Mouse (Mus musculus) spleen, postnatal 4 days (tissue): ENCODE results near the gene Mrpl49.

Experiments
- DNase-seq, 2 experiments: peaks; one replicate each; pipeline ENCODE4 v3.0.0; 2022; ENCODE audit warnings: low spot score in 2 of 2

The Mrpl49 gene

DNA sequence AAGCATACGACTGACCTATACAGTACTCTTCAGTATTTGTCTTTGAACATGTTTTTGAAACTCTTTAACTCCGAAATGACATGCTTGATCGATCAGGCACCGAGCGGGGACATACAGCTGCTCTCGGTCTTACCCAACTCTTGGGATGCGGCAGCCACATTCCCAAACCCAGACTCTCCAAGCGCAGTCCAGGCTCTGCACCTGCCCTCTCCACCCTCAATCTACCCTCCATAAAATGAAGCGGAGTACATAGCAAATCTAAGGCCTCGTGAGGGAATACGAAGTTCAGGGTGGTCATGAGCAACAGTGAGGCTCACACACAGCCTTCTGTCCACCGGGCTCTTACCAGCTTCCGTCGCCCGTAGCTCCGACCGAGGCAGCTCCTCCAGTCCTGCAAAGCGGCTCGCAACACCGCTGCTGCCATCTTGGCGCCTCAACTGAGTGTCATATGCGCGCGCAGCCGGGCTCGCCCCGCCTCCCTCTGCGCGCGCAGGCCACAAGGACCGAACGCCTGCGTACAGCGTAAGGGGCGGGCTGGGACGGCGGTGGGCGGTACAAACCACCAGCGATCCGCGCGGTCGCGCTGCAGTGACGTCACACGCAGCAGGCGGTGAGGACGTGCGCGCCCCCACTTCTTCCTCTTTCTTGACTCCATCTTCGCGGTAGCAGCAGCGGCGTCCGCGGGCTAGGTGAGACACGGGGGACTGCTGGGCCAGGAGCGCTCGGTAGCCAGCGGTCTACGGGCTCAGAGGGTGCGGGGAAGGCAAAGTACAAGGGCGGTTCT is at the start of gene Mrpl49, which contains the start of gene Fau:
Mrpl49 (minus strand) TSS at position 473 of the 784 bp plus-strand sequence.
Fau (plus strand) TSS at position 532 of the 784 bp plus-strand sequence.
- peak; percentile 99 to 100 for DNase-seq

DNA sequence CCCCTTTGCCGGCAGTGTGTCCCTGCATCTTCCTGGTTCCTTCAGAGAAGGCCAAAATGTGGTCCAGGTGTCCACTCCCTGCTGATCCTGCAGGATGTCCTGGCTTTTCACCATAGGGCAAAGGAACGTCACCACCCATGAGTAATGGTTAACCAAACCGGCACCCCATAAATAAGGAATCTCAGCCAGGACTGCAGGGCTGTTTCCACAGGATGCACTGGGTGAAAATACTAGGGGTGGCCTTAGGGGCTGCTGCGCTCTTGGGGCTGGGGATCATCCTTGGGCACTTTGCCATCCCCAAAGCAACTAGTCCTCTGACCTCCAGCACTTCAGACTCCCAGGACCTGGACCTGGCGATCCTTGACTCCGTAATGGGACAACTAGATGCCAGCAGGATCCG is 48.0 kb upstream of the Mrpl49 start, which contains the start of gene Naaladl1:
Naaladl1 (plus strand) TSS at position 197 of the 400 bp plus-strand sequence.
- DNase-seq, result peak in 1 of 2 experiments; percentile 57

DNA sequence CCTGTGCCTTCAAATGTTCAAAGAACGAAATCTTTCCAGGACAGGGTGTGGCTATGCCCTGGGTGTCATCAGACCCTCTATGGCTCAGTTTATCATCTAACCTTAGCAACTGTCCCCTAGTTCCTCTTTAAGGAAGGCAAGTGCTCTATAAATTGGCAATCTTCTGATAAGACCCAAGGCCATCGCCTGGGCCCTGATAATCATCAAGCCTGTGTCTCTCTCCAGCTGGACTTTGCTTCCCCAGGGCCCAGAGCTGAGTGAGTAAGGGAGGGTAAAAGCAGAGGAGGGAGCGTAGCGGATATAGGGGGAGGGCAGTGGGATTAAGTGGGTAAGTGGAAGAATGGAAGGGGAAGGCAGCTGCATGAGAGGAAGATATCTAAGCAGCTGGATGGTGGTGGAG is 46.9 kb upstream of the Mrpl49 start:
- DNase-seq, result no peak

GRCm38 (mm10) chr19:6102169-6102853 is 44.7 kb upstream of the Mrpl49 start:
- DNase-seq, result peak; percentile 82 to 86

DNA sequence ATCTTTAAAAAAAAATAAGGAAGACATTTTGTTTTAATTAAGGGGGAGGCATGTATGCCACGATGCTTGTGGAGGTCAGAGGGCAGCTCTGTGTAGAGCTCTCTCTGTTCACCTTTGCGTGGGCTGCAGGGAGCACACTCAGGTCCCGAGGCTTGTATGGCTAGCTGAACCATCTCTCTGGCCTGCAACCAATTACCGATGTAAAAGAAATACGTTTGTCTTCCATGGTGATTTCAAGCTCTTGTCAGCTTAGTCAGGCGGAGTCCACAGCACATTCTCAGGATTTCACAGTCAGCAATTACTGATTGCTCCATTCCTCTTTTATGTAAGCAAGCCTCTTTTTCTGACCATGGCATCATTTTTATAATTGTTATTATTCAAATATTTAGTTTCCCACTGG is 43.6 kb upstream of the Mrpl49 start:
- no peak for DNase-seq

GRCm38 (mm10) chr19:6097847-6098246 is 40.3 kb upstream of the Mrpl49 start:
- no peak for DNase-seq

DNA sequence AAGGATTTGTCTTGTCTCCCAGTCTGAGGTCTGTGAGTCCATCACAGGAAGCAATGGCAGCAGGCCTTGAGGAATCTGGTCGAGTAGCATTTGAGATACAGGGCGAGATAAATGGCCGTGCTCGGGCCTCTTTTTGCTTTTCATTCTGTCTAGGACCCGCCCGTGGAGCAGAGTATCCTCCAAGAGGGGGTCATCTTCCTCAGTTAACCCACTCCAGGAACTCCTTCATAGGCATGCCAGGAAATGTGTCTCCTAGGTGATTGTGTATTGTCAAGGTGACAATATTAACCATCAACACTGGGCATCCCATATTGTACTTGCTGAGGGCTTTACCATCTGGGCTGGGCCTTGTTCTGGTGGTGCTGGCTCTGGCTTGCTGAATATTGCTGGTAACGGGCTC is 36.5 kb upstream of the Mrpl49 start, which contains the start of gene AC131692.1:
AC131692.1 (plus strand) TSS at position 301 of the 400 bp plus-strand sequence.
- DNase-seq, result no peak

GRCm38 (mm10) chr19:6088841-6089240 is 31.3 kb upstream of the Mrpl49 start:
- no peak for DNase-seq

GRCm38 (mm10) chr19:6085417-6085879 is 27.9 kb upstream of the Mrpl49 start:
- DNase-seq, result peak; percentile 75 to 83

DNA sequence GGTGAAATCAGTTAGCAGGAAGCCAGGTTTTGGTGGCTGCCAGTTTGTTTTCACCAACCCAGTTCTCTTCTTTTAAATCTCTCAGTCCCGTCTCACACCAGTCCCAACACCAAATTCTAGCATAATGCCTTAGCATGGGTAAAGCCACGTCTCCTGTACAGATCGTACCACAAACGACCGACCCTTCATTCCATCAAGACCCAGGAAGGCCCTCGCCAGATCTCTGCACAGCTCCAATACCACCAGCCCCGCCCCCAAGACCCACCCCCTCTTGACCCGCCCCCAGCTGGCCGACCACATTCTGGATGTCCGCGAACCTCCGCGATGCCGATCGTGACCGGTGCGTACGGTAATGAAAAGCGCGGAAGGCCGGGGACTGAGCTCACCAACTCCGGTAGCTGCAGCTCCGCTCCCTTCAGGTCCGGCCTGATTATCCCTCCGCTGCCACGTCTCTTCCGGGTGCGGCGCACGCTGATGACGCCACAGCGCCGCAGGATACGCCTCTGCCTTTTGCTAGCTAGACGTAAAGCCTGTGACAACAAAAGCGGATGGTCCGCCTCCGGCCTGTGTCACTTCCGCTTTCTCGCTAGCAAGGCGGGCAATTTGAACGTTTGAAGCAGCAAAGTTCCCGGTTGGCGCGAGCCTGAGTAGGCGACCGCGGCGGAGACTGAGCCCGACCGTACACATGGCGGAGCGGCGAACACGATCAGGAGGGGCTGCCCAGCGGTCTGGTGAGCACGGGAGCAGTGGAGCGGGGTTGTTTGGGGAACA is 27.1 kb upstream of the Mrpl49 start, which contains the start of the genes Zfpl1 and Cdca5:
Zfpl1 (minus strand) TSS at position 479 of the 771 bp plus-strand sequence.
Cdca5 (plus strand) TSS at position 506 of the 771 bp plus-strand sequence.
- peak; percentile 95 to 97 for DNase-seq

DNA sequence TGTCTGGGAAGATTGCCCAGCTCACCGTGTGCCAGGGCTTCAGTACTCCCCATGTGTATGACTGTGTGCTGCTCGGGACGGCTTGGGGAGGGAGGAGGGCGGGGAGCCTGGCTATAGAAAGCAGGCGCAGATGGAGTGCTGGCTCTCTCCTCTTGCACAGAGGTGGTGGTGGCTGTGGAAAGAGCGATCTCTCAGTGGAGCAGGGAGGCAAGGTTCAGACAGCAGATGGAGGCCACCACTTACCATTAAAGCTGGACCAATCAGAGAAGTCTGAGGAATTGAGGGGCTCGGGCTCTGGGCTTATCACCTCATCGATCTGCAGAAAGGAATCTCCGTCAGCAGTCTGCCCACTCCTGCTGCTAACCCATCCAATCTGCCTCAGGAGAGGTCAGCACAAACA is 24.6 kb upstream of the Mrpl49 start, which contains the start of gene Gm28374:
Gm28374 (minus strand) TSS at position 101 of the 400 bp plus-strand sequence.
- DNase-seq, result no peak

DNA sequence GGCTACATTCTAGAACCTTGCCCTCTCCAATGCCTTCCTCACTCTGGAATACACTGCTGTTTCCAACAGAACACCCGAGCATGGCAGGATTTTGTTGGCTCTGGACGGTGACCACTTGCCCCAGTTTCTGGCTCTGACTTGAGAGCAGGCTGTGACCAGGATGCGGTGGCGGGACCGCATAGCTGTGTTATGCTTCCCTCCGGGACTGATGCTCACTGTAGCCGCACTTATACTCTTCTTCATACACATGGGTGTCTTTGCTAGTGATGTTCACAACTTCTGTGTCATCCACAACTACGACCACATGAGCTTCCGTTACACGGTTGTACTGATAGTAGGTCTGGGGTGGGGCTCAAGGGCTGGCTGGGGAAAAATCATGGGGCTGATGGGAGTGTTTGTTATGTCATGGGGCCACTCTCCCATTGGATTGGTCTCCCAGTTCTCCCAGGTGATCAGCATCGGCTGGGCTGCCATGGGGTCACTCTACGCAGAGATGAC is 22.4 kb upstream of the Mrpl49 start, which contains the start of gene Tmem262:
Tmem262 (plus strand) TSS at position 51 of the 498 bp plus-strand sequence.
- no peak for DNase-seq

DNA sequence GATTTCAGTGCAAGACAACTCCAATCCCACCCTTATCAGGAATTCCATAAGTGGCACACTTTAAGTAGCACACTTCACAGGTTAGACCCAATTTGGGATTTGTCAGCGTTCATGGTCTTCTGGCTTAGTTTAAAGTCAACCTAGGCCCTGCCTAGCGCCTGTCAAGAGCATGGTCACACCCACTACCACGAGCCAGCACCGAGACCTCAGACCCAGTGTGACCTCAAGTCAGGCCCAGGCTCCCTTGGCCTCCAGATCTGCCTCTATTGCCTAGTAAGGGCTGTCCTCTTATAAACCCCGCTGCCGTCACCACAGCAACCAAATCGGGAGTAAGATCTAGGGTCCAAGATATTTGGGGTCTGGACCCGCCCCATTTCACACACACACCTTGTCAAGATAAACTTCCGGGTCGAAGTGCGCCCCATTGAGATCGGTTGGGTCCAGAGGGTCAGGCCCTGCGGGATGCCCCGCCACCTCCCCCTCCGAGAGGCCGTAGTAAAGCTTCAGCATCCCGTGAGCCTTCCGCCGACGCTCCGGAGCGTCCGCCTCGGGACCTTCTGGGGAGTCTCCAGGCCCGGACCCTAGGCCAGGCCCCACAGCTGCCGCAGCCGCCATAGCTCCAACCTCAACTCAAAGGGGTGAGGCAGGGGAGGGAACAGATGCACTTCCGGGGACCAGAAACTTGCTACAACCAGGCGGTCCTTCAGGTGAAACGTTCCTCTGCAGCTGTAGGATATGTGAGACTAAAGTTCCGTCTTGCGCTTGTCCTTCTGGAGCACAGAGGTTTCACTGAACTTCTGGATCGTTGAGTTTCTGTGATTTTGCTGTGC is 19.2 kb upstream of the Mrpl49 start, which contains the start of gene Vps51:
Vps51 (minus strand) TSS at position 668 of the 830 bp plus-strand sequence.
- DNase-seq, result peak; percentile 86 to 88

DNA sequence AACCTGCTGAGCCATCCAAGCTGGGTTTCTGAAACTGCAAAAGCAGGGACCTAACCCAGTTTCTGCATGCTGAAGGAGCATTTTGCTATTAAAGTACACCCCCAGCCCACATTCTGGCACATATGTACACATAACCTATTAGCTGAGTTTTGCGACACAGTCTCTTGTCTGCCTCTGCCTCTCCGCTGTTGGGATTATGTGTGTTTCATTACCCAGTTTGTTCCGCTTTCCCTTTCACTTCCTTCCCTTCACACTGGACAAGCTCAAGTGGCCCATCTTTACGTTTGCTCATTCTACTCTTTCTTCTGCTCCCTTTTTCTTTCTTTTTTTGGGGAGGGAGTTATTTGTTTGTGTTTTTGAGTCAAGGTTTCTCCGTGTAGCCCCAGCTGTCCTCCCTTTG is 16.3 kb upstream of the Mrpl49 start:
- DNase-seq, result no peak

GRCm38 (mm10) chr19:6071261-6071660 is 13.7 kb upstream of the Mrpl49 start:
- no peak for DNase-seq

- no peak for DNase-seq
Observed at GRCm38 (mm10) chr19:6070571-6071250, 13.1 kb upstream of the Mrpl49 start.

- DNase-seq, result no peak
Observed at GRCm38 (mm10) chr19:6069851-6070250, 12.3 kb upstream of the Mrpl49 start.

GRCm38 (mm10) chr19:6068951-6069350 is 11.4 kb upstream of the Mrpl49 start:
- peak in 1 of 2 experiments; percentile 74 for DNase-seq

GRCm38 (mm10) chr19:6067724-6068415 is 10.3 kb upstream of the Mrpl49 start, which contains the start of gene Tm7sf2:
Gene Tm7sf2 (minus strand): TSS chr19:6068373.
- peak; percentile 90 to 93 for DNase-seq
